15 mouse cellular contexts compared by ENCODE assay signal in genomic region chr4:22971127-22971526, GRCm38 (mm10).
DNase-seq lines count a peak whose midpoint lies in the region; ATAC-seq lines count a peak whose summit lies in the region.
"Had no signal": no experiment of that assay in that cellular context is flagged by ENCODE, and none has a peak within 500 bp of the region (broad histone marks: within the 10 kb centered on the region; RNA-seq: fewer than 3 reads in every experiment).

No protein-coding gene starts in this region.

- H3K4me2 ChIP-seq in forebrain, embryonic 13.5 days: no peak overlapping the region
- no peak overlapping the region for H3K4me2 ChIP-seq in hindbrain, embryonic 16.5 days (ENCODE audit: low read length)
- H3K4me2 ChIP-seq in neural tube, embryonic 12.5 days (replicated peaks): no peak overlapping the region
- H3K4me2 ChIP-seq: embryonic facial prominence, embryonic 13.5 days had no signal

- 7% methylated on average over 2 of the region's 2 CpGs for WGBS in forebrain, embryonic 13.5 days
- WGBS in hindbrain, embryonic 16.5 days: 20% methylated on average over 2 of the region's 2 CpGs
- WGBS in neural tube, embryonic 12.5 days: 30% methylated on average over 2 of the region's 2 CpGs

- peak; percentile 41 for DNase-seq in embryo, embryonic 10 days (ENCODE audit: low spot score)
- DNase-seq in heart, postnatal 14 days: no peak
- no peak for DNase-seq in adrenal gland, adult (ENCODE audit: inconsistent age in 2 of 2, low spot score in 1 of 2)
- DNase-seq: cerebellum, adult 8-10 months; heart, adult 11 months; kidney, adult 18-20 months; lung, postnatal 4 days; thymus, adult 18-20 months had no signal

- H3K36me3 ChIP-seq in forebrain, embryonic 13.5 days (ENCODE audit: poor library complexity, severe bottlenecking): no peaks in the 10 kb centered on the region
- no peaks in the 10 kb centered on the region for H3K36me3 ChIP-seq in hindbrain, embryonic 16.5 days (ENCODE audit: control insufficient read depth, insufficient read depth, low read length)
- H3K36me3 ChIP-seq in neural tube, embryonic 12.5 days: no peaks in the 10 kb centered on the region
- H3K36me3 ChIP-seq: embryonic facial prominence, embryonic 13.5 days had no signal

- H3K9me3 ChIP-seq in forebrain, embryonic 13.5 days (replicated peaks): no peaks in the 10 kb centered on the region
- H3K9me3 ChIP-seq in hindbrain, embryonic 16.5 days (ENCODE audit: control insufficient read depth, low read length): no peaks in the 10 kb centered on the region
- H3K9me3 ChIP-seq in neural tube, embryonic 12.5 days: no peaks in the 10 kb centered on the region
- H3K9me3 ChIP-seq: embryonic facial prominence, embryonic 13.5 days had no signal

- H3K4me1 ChIP-seq in forebrain, embryonic 13.5 days: peaks cover 35% of the 10 kb centered on the region
- peaks cover 8% of the 10 kb centered on the region for H3K4me1 ChIP-seq in hindbrain, embryonic 16.5 days (ENCODE audit: control insufficient read depth, insufficient read depth, low read depth, low read length)
- H3K4me1 ChIP-seq in neural tube, embryonic 12.5 days: peaks cover 8% of the 10 kb centered on the region
- H3K4me1 ChIP-seq: embryonic facial prominence, embryonic 13.5 days had no signal

- intact Hi-C loops in heart, postnatal 14 days (cut with DNase I): no loop called here

- ATAC-seq in forebrain, embryonic 13.5 days: peak; percentile 57; the same call in 1 of the 2 replicates
- peak; percentile 89 for ATAC-seq in hindbrain, embryonic 16.5 days
- peak; percentile 54; the same call in 1 of the 2 replicates for ATAC-seq in neural tube, embryonic 12.5 days (ENCODE audit: low FRiP score, low read depth)
- ATAC-seq in monocyte, adult 5-6 weeks (replicated peaks; ENCODE audit: insufficient number of reproducible peaks, low FRiP score, low TSS enrichment, poor library complexity, severe bottlenecking): no peak

- H3K27ac ChIP-seq in forebrain, embryonic 13.5 days: peak overlapping the region; percentile 35; the same call in 1 of the 2 replicates
- H3K27ac ChIP-seq in hindbrain, embryonic 16.5 days (ENCODE audit: low read depth, low read length): no peak overlapping the region
- no peak overlapping the region for H3K27ac ChIP-seq in neural tube, embryonic 12.5 days
- H3K27ac ChIP-seq: embryonic facial prominence, embryonic 13.5 days; layer of hippocampus, adult 2 months; liver, embryonic 14.5 days had no signal

- no peak overlapping the region for H3K4me3 ChIP-seq in forebrain, embryonic 13.5 days
- no peak overlapping the region for H3K4me3 ChIP-seq in hindbrain, embryonic 16.5 days (ENCODE audit: low read length)
- H3K4me3 ChIP-seq in neural tube, embryonic 12.5 days: no peak overlapping the region
- H3K4me3 ChIP-seq: embryonic facial prominence, embryonic 13.5 days; layer of hippocampus, adult 2 months had no signal

- H3K27me3 ChIP-seq in forebrain, embryonic 13.5 days: 0 out of 2 replicates have a peak, but pooled peaks cover 9% of the 10 kb centered on the region
- no peaks in the 10 kb centered on the region for H3K27me3 ChIP-seq in hindbrain, embryonic 16.5 days (replicated peaks; ENCODE audit: control insufficient read depth, insufficient read depth, low read length)
- no peaks in the 10 kb centered on the region for H3K27me3 ChIP-seq in neural tube, embryonic 12.5 days (replicated peaks)
- H3K27me3 ChIP-seq: embryonic facial prominence, embryonic 13.5 days had no signal

- no peak overlapping the region for H3K9ac ChIP-seq in forebrain, embryonic 13.5 days
- H3K9ac ChIP-seq in hindbrain, embryonic 16.5 days (ENCODE audit: low read depth, low read length): no peak overlapping the region
- H3K9ac ChIP-seq in neural tube, embryonic 12.5 days: no peak overlapping the region
- H3K9ac ChIP-seq: embryonic facial prominence, embryonic 13.5 days; liver, embryonic 14.5 days had no signal
